Mouse (Mus musculus) neural tube, embryonic 15.5 days (tissue): ENCODE measurements around the gene Kcnc1. TPM values are rescaled to one million over a fixed set of nuclear protein-coding genes. Genes with fewer than 3 reads are reported as not detected.
A peak's percentile ranks its signal among the peaks of the same experiment; 100 is the strongest.

Experiments used
- ATAC-seq: fragments of 200-750 bp; cut with Nextera tagmentation; 2 replicates; pipeline ENCODE4 v1.8.0; 2017; ENCODE audit warnings: mild to moderate bottlenecking, moderate TSS enrichment, moderate library complexity; ENCODE audit not compliant: low FRiP score
- H3K27ac ChIP-seq: fragments of 300-500 bp; sonication (generic); replicated peaks from 2 replicates; pipeline ENCODE4 v1.5.1; 2015; ENCODE audit warnings: mild to moderate bottlenecking, inconsistent platforms
- H3K27me3 ChIP-seq: fragments of 300-500 bp; sonication (generic); replicated peaks from 2 replicates; pipeline ENCODE4 v1.6.1; 2015; ENCODE audit warnings: inconsistent platforms
- H3K36me3 ChIP-seq: fragments of 300-500 bp; sonication (generic); 2 replicates; pipeline ENCODE4 v1.6.1; 2015; ENCODE audit warnings: inconsistent platforms
- H3K4me1 ChIP-seq: fragments of 300-500 bp; sonication (generic); 2 replicates; pipeline ENCODE4 v1.6.1; 2015; ENCODE audit warnings: inconsistent platforms
- H3K4me2 ChIP-seq: fragments of 300-500 bp; sonication (generic); 2 replicates; pipeline ENCODE4 v1.6.1; 2015; ENCODE audit warnings: inconsistent platforms, mild to moderate bottlenecking, moderate library complexity
- H3K4me3 ChIP-seq: fragments of 300-500 bp; sonication (generic); replicated peaks from 2 replicates; pipeline ENCODE4 v1.5.1; 2015; ENCODE audit warnings: mild to moderate bottlenecking, inconsistent platforms
- H3K9ac ChIP-seq: fragments of 300-500 bp; sonication (generic); replicated peaks from 2 replicates; pipeline ENCODE4 v1.6.1; 2015; ENCODE audit warnings: mild to moderate bottlenecking, inconsistent platforms
- H3K9me3 ChIP-seq: fragments of 300-500 bp; sonication (generic); replicated peaks from 2 replicates; pipeline ENCODE4 v1.6.1; 2016; ENCODE audit warnings: inconsistent platforms
- whole genome bisulfite sequencing: fragments of 180-500 bp; shearing (Covaris S2); methylation state at CpG from one replicate; pipeline ENCODE4 v1.1.7; 2015; ENCODE audit warnings: mixed read lengths; 5-methylcytosine and 5-hydroxymethylcytosine counted together
- polyA plus RNA-seq: library from polyadenylated mRNA; unstranded; fragments of >200 nt; fragmentation: Nextera tagmentation; extraction: Ambion mirVana; gene quantifications from 2 replicates; pipeline ENCODE4 v1.2.1, GENCODE M21; 2015

Kcnc1 gene
- polyA plus RNA-seq, 1 experiment from 2014 or later: 19.4 TPM

- H3K4me1 ChIP-seq: peaks cover 24% of the 10 kb centered on the region
- H3K36me3 ChIP-seq: no peaks in the 10 kb centered on the region
- peak within 1 kb of the TSS; percentile 56 for H3K4me2 ChIP-seq
- peak within 1 kb of the TSS; percentile 33 for H3K4me3 ChIP-seq
- H3K9ac ChIP-seq: peak within 1 kb of the TSS; percentile 23; the same call in 1 of the 2 replicates
- H3K27me3 ChIP-seq: peaks cover 76% of the 10 kb centered on the region
- no peak within 1 kb of the TSS for H3K27ac ChIP-seq
- WGBS: 5% methylated on average over 44 of the region's 44 CpGs
- ATAC-seq: peak; percentile 14; the same call in 1 of the 2 replicates
- H3K9me3 ChIP-seq: no peaks in the 10 kb centered on the region
These were observed 19.9 kb upstream of the Kcnc1 start, which contains the start of gene Myod1 for GRCm38 (mm10) chr7:46376172-46377007. Gene Myod1, plus strand, starts transcription at chr7:46376474.

DNA sequence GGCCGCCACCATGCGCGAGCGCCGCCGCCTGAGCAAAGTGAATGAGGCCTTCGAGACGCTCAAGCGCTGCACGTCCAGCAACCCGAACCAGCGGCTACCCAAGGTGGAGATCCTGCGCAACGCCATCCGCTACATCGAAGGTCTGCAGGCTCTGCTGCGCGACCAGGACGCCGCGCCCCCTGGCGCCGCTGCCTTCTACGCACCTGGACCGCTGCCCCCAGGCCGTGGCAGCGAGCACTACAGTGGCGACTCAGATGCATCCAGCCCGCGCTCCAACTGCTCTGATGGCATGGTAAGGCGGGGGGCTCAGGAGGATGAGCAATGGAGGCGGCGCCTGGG lies 19.3 kb upstream of the Kcnc1 start:
- Histone ChIP-seq H3K27ac (no peak overlapping the region), H3K36me3 (no peaks in the 10 kb centered on the region), H3K9me3 (no peaks in the 10 kb centered on the region), H3K4me2 (peak overlapping the region; percentile 56), H3K4me1 (peaks cover 24% of the 10 kb centered on the region), H3K4me3 (peak overlapping the region; percentile 33), H3K27me3 (peaks cover 76% of the 10 kb centered on the region), H3K9ac (peak overlapping the region; percentile 23; the same call in 1 of the 2 replicates)
- ATAC-seq: peak; percentile 73
- WGBS: under 1% methylated on average over 33 of the region's 33 CpGs

GRCm38 (mm10) chr7:46378123-46378522 lies 18.2 kb upstream of the Kcnc1 start:
- no peak overlapping the region for H3K9ac ChIP-seq
- H3K27me3 ChIP-seq: peaks cover 67% of the 10 kb centered on the region
- no peaks in the 10 kb centered on the region for H3K36me3 ChIP-seq
- ATAC-seq: peak; percentile 13; the same call in 1 of the 2 replicates
- no peaks in the 10 kb centered on the region for H3K9me3 ChIP-seq
- peaks cover 24% of the 10 kb centered on the region for H3K4me1 ChIP-seq
- no peak overlapping the region for H3K27ac ChIP-seq
- H3K4me2 ChIP-seq: peak overlapping the region; percentile 48
- WGBS: 2% methylated on average over 22 of the region's 22 CpGs
- peak overlapping the region; percentile 21; the same call in 1 of the 2 replicates for H3K4me3 ChIP-seq

GRCm38 (mm10) chr7:46378983-46379382 lies 17.3 kb upstream of the Kcnc1 start:
- Histone ChIP-seq H3K4me1 (peaks cover 24% of the 10 kb centered on the region), H3K4me2 (no peak overlapping the region), H3K36me3 (no peaks in the 10 kb centered on the region), H3K4me3 (no peak overlapping the region), H3K27ac (no peak overlapping the region), H3K27me3 (peaks cover 60% of the 10 kb centered on the region), H3K9ac (no peak overlapping the region), H3K9me3 (no peaks in the 10 kb centered on the region)
- 7% methylated on average over 16 of the region's 16 CpGs for WGBS
- ATAC-seq: peak; percentile 48; the same call in 1 of the 2 replicates

DNA sequence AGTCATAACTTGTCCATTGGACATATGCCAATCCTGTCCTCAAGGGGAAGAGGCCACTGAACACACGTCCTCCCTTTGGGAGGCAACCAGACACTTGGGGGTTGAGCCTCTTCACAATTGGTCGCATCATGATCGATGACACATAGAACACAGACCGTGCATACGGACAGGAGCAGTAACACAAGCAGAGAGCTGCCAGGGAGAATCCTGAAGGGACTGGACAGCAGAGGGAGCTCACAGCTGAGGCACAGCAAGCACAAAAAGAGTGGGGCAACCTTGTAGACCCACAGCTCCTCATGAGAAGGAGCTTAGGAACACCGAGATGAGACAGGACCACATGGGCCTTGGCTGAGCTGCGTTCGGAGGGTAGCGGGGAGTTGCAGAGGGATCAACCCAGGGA lies 15.7 kb upstream of the Kcnc1 start:
- no peaks in the 10 kb centered on the region for H3K36me3 ChIP-seq
- peaks cover 24% of the 10 kb centered on the region for H3K4me1 ChIP-seq
- H3K9ac ChIP-seq: no peak overlapping the region
- no peak overlapping the region for H3K4me2 ChIP-seq
- peaks cover 48% of the 10 kb centered on the region for H3K27me3 ChIP-seq
- no peak for ATAC-seq
- no peak overlapping the region for H3K4me3 ChIP-seq
- no peak overlapping the region for H3K27ac ChIP-seq
- 63% methylated on average over 9 of the region's 9 CpGs for WGBS
- no peaks in the 10 kb centered on the region for H3K9me3 ChIP-seq

- H3K36me3 ChIP-seq: no peaks in the 10 kb centered on the region
- peaks cover 7% of the 10 kb centered on the region; the same call in 1 of the 2 replicates for H3K27me3 ChIP-seq
- no peaks in the 10 kb centered on the region for H3K4me1 ChIP-seq
- no peaks in the 10 kb centered on the region for H3K9me3 ChIP-seq
- H3K4me3 ChIP-seq: no peak overlapping the region
- ATAC-seq: no peak
- no peak overlapping the region for H3K27ac ChIP-seq
- H3K4me2 ChIP-seq: no peak overlapping the region
- 78% methylated on average over 3 of the region's 3 CpGs for WGBS
- no peak overlapping the region for H3K9ac ChIP-seq
These were observed 8.9 kb upstream of the Kcnc1 start for GRCm38 (mm10) chr7:46387430-46387829.

GRCm38 (mm10) chr7:46389456-46390085 lies 6.7 kb upstream of the Kcnc1 start:
- H3K27me3 ChIP-seq: peaks cover 14% of the 10 kb centered on the region
- no peak overlapping the region for H3K4me3 ChIP-seq
- WGBS: 84% methylated on average over 10 of the region's 10 CpGs
- H3K9me3 ChIP-seq: no peaks in the 10 kb centered on the region
- no peaks in the 10 kb centered on the region for H3K36me3 ChIP-seq
- no peak overlapping the region for H3K27ac ChIP-seq
- no peak overlapping the region for H3K4me2 ChIP-seq
- no peak overlapping the region for H3K9ac ChIP-seq
- H3K4me1 ChIP-seq: peaks cover 6% of the 10 kb centered on the region; the same call in 1 of the 2 replicates
- ATAC-seq: no peak

GRCm38 (mm10) chr7:46390226-46390625 lies 6.1 kb upstream of the Kcnc1 start:
- no peak for ATAC-seq
- no peaks in the 10 kb centered on the region for H3K36me3 ChIP-seq
- peaks cover 20% of the 10 kb centered on the region for H3K27me3 ChIP-seq
- H3K9ac ChIP-seq: no peak overlapping the region
- H3K9me3 ChIP-seq: no peaks in the 10 kb centered on the region
- H3K4me1 ChIP-seq: peaks cover 6% of the 10 kb centered on the region; the same call in 1 of the 2 replicates
- no peak overlapping the region for H3K4me3 ChIP-seq
- no peak overlapping the region for H3K27ac ChIP-seq
- no peak overlapping the region for H3K4me2 ChIP-seq
- WGBS: 68% methylated on average over 4 of the region's 4 CpGs

GRCm38 (mm10) chr7:46391701-46392100 lies 4.6 kb upstream of the Kcnc1 start:
- ATAC-seq: no peak
- H3K4me3 ChIP-seq: no peak overlapping the region
- H3K27me3 ChIP-seq: peaks cover 25% of the 10 kb centered on the region
- H3K4me2 ChIP-seq: no peak overlapping the region
- no peaks in the 10 kb centered on the region for H3K36me3 ChIP-seq
- no peak overlapping the region for H3K27ac ChIP-seq
- 79% methylated on average over 5 of the region's 5 CpGs for WGBS
- no peaks in the 10 kb centered on the region for H3K9me3 ChIP-seq
- H3K9ac ChIP-seq: no peak overlapping the region
- H3K4me1 ChIP-seq: peaks cover 13% of the 10 kb centered on the region

DNA sequence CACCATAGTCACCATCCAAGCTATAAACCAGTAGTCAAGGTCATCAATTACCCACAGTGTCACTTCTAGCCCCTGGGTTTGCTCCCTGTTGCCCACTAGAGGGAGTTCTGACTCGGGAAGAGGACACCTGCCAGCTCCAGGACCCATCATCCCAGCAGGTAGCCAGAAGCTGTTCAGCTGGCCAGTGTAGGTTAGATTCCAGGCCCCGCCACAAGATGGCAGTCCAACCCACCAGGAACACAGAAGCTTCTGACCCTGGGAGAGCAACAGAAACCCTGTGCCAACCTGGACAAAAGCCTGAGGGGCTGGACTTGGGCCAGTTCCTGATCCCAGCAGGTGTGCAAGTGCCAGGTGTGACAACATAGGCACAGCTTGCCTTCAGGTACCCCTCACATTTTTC lies 3.2 kb upstream of the Kcnc1 start:
- Histone ChIP-seq H3K27ac (no peak overlapping the region), H3K4me2 (no peak overlapping the region), H3K9ac (no peak overlapping the region), H3K36me3 (no peaks in the 10 kb centered on the region), H3K27me3 (peaks cover 24% of the 10 kb centered on the region), H3K4me1 (peaks cover 23% of the 10 kb centered on the region), H3K9me3 (no peaks in the 10 kb centered on the region), H3K4me3 (no peak overlapping the region)
- 0% methylated on average over 2 of the region's 2 CpGs for WGBS
- ATAC-seq: 0 out of 2 replicates have a peak, but pooled peaks have one; percentile 23

GRCm38 (mm10) chr7:46393718-46394511 lies 2.4 kb upstream of the Kcnc1 start:
- no peak for ATAC-seq
- Histone ChIP-seq H3K27ac (no peak overlapping the region), H3K4me1 (peaks cover 31% of the 10 kb centered on the region), H3K27me3 (peaks cover 28% of the 10 kb centered on the region), H3K9ac (no peak overlapping the region), H3K4me2 (no peak overlapping the region), H3K36me3 (no peaks in the 10 kb centered on the region), H3K4me3 (no peak overlapping the region), H3K9me3 (no peaks in the 10 kb centered on the region)
- WGBS: 50% methylated on average over 12 of the region's 12 CpGs
